Mouse (Mus musculus) layer of hippocampus, postnatal 10 days (tissue): ENCODE measurements around the gene Spon1. TPM values are rescaled to one million over a fixed set of nuclear protein-coding genes. Genes with fewer than 3 reads are reported as not detected.

Experiments used
- DNase-seq, 2 experiments: peaks; one replicate each; pipeline ENCODE4 v3.0.0; 2021; ENCODE audit warnings: low spot score in 2 of 2
- total RNA-seq, 2 experiments: library from RNA; stranded (reverse); gene quantifications; 2 replicates each; pipeline ENCODE4 v1.2.3; 2021

Gene Spon1
- total RNA-seq, 2 experiments from 2014 or later = 59.1 to 64.4 TPM

DNA sequence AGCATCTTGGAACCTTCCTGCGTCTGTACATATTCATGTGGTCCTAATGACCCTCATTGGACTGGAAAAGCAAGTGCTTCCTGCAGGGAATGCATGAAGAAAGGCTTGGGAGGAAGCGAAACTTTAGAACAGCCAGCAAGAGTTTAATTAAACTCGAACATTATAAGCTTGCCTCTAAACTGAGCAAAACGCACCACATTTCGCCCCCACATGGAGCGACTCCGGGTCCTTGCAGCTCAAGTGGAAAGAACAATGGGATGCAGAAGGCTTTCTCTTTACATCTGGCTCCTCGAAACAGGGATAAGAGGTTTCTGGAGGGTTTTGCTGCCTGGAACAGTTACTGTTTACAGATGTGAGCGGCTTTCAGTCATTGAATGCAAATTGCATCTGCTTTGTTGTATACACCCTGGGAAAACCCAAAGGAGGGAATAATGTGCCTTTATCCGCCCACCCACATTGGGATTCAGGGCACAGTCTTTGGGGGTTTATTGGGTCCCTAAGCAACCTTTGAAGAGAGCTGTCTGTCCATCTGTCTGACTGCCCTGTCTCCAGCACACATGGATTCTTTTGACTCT, 136.2 kb downstream of the Spon1 start:
- no peak for DNase-seq

DNA sequence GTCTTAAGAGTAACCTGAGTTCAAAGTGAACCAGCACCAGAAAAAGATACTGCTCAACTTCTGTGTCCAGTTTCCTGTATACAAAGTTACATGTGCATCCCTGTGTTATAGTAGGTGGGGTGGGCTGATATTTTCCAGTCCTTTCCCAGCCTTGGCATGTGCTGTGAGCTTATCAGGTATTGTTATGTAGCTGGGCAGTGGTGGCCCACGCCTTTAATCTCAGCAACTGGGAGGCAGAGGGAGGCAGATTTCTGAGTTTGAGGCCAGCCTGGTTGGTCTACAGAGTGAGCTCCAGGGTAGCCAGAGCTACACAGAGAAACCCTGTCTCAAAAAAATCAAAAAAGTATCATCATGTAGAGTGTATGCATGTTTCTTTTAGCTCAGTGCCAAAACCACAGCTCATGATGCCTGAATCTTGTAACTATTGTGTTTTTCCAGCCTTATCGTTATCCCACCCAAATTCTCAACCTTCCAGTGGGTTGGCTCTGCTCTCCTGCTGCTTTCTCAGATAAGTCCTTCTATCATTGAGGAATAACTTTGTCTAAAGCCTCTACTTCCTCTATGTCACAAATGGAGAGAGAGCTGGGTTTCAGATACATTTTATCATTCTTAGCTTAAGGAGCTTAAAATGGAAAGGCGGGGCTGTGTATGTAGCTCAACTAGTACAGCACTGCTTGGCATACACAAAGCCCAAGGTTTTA, 137.5 kb downstream of the Spon1 start:
- DNase-seq = no peak

DNA sequence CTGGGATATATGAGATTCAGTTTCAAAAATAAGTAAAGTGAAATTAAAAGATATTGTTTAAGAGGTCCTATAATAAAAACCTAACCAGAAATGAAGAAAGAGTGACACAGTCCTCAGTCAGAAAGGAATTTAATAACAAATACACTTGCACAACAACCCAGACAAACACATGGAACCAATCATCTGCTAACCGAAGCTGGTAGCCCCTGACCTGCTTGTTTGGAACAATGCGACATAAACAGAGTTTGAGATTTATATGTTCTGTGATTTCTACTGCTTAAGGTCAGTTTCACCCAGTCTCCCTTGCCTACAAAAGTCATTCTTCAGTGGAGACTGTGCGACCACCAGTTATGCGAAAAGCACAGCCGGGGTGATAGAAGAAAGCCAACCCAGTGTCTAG, 138.1 kb downstream of the Spon1 start:
- DNase-seq = no peak

DNA sequence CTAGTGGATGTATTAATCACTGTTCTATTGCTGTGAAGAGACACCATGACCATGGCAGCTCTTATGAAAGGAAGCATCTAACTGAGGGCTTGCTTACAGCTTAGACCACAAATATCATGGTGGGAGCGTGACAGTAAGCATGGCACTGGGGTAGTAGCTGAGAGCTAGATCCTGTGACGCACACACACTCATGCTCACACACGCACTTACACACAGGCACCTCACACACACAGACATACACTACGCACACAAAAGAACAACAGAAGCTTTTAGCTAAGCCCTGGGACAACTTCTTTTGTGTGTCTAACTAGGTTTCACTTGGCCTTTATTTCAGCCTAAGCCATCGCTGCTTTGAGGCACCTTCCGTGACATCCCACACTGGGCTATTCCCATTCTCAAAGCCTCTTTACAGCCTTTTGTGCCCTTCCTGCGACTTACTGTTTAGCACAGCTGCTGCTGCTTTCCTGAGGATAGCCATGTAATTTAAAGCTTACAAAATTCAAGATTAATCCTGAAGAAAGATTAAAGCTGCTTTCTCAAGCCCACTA, 138.6 kb downstream of the Spon1 start:
- DNase-seq = no peak

GRCm38 (mm10) chr7:113909161-113909825, 143.5 kb downstream of the Spon1 start:
- no peak for DNase-seq

DNA sequence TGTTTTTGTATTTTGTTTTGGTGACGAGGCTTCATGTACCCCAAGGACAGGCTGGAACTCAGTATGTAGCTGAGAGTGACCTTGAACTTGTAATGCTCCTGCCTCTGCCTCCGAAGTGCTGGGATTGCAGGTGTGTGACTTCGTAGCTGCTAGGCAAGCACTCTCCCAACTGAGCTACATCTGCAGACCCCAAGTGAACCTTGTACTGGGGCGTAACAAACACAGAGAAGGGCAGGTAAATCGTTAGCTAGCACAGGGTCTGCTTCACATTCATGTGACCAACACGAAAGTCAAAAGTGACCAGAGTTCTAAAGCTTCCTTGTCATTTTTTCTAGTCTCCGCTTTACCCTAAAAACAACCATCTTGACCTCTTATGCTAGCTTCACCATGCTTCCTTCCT, 145.1 kb downstream of the Spon1 start:
- no peak for DNase-seq

GRCm38 (mm10) chr7:113915936-113916335, 150.1 kb downstream of the Spon1 start:
- DNase-seq = no peak

- DNase-seq = no peak
Observed at GRCm38 (mm10) chr7:113918916-113919315, 153.1 kb downstream of the Spon1 start.

DNA sequence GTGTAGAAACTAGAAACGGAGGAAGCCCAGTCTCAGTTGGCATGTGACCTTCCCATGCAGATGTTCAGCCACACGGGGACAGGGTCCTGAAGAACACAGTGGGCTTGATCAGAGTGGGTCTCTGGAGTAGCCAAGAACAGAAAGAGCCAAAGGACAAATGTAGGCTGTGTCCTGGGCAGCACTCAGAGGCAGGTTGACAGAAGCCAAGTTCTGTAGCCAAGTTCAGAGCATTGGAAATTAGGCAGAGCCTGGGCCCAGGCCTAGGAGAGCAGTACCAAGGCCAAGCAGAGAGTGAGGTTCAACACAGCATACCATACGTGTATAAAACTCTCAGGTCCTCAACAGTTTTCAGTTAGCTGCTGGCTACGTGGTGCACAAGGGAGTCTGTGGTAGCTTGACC, 153.7 kb downstream of the Spon1 start:
- DNase-seq = no peak

DNA sequence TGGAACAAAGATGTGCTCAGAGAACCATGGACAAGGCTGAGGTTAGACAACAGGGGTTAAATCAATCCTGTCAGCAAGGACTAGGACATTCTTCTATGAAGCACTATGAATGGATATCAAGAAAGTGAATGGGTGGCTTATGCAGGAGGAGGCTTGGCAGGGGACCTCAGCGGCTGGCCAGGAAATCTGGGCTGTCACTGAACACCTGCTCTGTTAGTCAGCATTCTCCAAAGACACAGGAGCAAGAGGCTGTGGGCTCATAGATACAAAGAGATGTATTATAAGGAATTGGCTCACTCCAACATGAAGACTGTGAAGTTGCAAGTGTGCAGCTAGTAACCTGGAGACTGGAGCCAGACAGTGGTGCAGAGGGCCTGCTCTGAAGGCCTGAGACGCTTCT, 154.3 kb downstream of the Spon1 start:
- peak; percentile 41 to 56 for DNase-seq

DNA sequence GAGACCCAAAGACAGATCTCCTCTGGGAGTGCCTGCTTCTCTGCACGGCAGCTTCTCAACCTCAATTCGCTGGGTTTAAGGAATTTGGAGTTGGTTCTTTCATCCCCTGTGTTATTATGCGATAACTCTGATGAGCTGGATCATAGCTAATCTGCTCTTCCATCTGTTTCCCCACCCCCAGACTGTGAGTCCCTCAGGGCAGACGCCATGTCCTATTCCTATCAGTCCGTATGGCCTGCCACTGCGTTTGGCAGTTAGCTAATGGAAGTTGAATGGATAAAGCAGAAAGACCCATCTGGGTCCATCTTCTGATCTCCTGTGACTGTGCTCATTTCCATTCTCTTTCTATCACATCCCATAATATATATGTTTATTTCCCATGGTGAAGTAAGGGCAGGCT, 158.8 kb downstream of the Spon1 start:
- DNase-seq = peak; percentile 34 to 47

- DNase-seq = no peak
Observed at GRCm38 (mm10) chr7:113950888-113951287, 185.1 kb downstream of the Spon1 start.

GRCm38 (mm10) chr7:113955431-113955830, 189.6 kb downstream of the Spon1 start:
- DNase-seq = no peak

DNA sequence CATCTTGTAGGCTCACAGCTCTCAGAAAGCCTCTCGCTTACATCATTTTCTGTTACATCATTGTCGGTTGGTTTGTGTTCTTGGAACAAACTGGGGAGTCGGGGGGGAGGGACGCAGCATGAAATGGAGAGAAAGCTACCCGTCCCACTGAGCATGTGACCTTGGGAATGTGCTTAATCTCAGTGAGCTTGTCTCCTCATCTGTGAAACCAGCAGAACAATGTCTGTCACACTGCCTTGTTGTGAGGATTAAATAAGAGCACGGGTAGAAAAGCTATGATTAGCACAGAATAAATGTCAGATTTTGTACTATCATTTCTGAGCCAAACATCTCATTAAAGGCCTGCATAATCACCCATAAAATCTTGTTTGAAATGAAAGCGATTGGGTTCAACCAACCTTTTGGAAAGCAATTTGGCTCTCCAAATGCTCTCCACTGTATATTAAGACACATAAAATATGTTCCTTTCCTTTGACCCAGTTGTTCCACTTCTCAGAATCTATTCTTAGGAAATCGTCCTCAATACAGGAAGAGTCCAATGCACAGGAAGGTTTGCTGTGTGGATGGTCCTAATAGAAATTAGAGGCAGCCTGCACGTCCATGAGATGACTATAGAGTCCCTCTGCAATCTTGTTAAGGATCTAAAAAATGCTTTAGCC, 195.2 kb downstream of the Spon1 start:
- no peak for DNase-seq

DNA sequence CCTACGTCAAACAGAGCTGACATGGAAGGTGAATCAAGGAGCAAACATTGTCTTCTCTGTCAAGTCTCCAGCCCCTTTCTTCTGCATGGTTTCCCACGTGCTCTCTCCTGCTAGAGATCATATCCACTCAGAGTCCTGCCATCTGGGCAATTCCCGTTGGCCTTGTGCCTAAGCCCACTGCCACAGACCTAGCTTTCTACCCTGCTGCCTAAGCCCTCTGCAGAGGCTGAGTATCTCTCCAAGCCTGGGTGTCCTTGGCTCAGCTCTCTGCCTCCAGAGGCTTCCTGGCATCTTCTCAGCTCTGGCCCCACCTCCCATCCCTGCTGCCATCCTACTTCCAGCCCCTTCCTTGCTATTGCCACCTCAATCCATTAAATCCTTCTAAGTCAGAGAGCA, 195.7 kb downstream of the Spon1 start:
- peak; percentile 36 to 49 for DNase-seq

DNA sequence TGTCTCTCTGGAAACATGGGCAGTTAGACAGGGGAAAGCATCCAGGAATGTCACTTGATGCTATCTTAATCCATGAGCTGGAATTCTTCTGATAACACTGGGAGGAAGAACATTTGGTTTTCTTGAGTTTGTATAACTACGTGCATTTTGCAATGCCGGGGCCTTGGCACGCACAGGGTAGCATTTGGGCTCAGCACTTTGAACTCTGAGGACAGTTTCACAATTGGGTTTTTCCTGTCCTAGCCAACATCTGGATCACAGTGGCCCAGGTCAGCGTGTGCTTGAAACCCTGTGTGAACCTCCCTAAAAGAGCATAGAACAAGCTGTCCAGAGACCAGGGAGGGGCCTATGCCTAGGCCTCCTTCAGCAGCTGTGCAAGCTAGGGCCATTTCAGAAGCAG, 196.3 kb downstream of the Spon1 start:
- DNase-seq = no peak

DNA sequence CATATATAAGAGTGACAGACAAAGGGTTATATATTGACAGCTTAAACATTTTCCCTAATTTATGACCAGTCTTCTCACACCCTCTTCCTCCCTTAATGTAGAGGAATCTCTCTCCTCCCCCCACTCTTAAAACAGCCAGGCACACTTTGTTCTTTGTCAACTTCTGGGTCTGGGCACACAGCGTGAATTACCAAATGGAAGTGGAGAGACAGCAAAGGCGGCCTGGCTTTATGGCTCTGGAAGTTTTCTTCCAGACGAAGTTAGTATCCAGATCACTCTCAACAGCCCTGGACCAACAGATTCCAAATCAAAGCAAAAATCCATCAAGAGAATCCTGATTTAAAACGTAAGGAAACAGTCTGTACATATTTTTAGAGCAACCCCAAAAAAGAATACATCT, 198.0 kb downstream of the Spon1 start:
- DNase-seq = no peak

- no peak for DNase-seq
Observed at GRCm38 (mm10) chr7:113965625-113966024, 199.8 kb downstream of the Spon1 start.

DNA sequence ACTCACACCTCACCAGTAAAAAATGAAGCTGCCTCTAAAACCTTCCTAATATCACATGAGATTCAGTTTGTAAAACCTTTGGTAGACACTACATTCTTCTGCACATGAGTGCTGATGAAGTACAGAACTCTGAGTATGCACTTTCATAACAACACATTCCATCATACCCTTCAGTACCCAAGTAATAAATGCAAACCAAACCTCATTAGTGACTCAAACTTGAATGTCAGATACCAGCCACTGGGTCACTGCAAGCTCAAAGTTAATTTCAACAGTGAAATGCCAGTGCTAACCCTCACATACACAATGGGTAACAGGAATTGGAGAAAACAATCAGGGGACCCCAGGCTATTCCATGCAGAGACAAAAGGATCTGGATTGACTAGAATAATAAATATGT, 203.4 kb downstream of the Spon1 start:
- no peak for DNase-seq

GRCm38 (mm10) chr7:113972536-113972935, 206.7 kb downstream of the Spon1 start:
- no peak for DNase-seq

DNA sequence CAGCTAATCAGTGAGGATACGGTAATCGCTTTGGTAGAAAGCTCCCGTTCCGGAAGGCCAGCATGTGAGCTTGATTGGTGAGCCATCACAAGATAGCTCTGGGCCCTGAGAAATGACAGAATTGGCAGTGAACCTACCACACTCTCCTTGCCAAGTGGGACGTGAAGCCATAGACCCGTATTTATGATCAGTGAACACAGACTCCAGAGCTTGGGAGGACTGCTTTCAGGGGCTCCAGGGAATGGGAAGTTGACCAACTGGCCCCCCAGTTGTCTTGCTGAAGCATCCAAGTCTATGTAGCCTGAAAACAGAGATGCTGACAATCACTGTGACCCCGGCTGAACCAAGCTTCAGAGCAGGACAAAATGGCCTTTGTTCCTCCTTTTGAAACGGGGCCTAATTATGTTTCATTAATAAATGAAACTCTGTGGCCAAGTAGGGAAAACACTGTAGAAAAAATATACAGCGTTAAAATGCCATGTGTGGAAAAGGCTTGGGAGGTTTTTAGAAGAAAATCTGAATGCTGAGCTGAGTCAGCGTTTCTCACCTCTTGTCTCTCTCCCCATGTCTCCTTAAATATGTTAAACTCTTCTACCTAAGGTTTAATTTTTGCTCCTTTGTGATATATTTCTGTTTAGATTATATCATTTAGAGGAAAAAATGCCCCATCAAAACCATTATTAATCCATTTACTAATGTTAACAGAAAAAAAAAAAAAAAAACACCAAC, 220.8 kb downstream of the Spon1 start:
- DNase-seq = peak in 1 of 2 experiments; percentile 23
